Mouse (Mus musculus): ENCODE data around the gene Gm49027.

DNA sequence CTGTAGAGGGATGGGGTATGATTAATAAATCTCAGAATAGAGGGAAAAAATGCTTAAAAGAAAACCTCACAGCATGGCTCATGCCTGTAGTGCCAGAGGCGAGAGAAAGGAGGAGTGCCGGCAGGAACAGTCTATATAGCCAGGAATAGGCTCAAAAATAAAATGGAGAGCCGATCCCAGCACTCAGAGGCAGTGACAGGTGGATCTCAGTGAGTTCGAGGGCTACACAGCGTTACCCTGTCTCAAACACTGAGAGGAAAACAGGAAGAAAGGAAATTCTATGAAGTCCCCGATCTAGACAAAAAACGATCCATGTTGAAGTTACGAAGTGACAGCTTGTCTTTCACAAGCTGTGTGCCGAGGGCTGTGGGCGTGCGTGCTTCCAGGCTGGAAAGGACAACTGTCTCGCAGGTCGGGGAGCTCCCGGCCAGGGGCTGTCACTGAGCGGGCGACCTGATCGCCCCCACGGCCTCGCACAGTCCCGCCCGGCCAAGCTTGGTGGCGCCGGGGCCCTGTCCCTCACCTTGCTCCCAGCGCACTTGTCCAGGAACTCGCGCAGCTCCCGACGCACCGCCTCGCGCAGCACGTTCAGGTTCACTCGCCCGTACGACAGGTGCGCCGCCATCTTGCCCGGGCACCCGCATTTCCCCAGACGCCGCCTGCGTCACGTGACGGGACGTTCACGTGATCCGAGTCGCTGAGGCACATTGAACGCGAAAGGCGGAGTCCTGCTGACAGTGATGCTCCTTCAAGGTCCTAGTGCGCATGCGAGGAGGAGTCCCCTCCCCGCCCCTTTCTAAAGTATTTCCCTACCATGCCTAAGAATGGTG is 47.3 kb upstream of the Gm49027 start, which contains the start of gene Vps33a:
- TF ChIP-seq ZMIZ1 (IDR thresholded peaks at IDR 0.05; ENCODE audit: low read depth, low read length) (peak; percentile 71; the same call in 1 of the 2 replicates), POLR2A (IDR thresholded peaks at IDR 0.05; ENCODE audit: low read depth, low read length) (peak; percentile 88), RAD21 (IDR thresholded peaks at IDR 0.05; ENCODE audit: low read depth, low read length) (no peak), CTCF (conservative IDR thresholded peaks at IDR 0.05 in 1 of 2, IDR thresholded peaks at IDR 0.05 in 1 of 2; ENCODE audit: low read depth in 2 of 2, low read length in 2 of 2) (no peak), NELFE (IDR thresholded peaks at IDR 0.05; ENCODE audit: low read depth, low read length) (peak; percentile 79), TCF12 (IDR thresholded peaks at IDR 0.05; ENCODE audit: low read depth, low read length) (peak; percentile 84), NRF1 (IDR thresholded peaks at IDR 0.05; ENCODE audit: low read depth, low read length) (peak; percentile 85), EP300 (IDR thresholded peaks at IDR 0.05; ENCODE audit: low read length) (no peak), USF1 (IDR thresholded peaks at IDR 0.05; ENCODE audit: low read depth, low read length) (peak; percentile 100), E2F4 (IDR thresholded peaks at IDR 0.05; ENCODE audit: insufficient replicate concordance, low read depth, low read length) (no peak)
